9 mouse cellular contexts compared by ENCODE assay signal in the genomic region with DNA sequence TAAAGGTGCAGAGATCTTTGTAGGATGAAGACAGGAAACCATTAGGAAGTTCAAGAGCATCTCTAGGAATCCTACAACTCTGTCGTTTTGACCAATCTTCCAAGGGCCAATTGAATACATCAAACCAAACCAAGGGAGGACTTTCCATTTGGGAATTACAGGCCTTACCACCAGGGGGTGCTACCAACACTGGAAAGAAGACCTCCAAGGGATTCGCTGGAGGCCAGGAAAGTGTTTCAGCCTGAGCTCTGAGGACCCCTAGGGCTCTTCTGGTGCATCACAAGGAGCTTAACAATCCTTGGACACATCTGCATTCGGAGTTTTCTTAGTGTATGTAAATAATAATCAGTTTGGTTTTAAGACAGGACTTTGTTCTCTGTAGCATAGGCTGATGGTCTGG. TPM values are rescaled to one million over a fixed set of nuclear protein-coding genes. Genes with fewer than 3 reads are reported as not detected.
DNase-seq lines count a peak whose midpoint lies in the region; ATAC-seq and TF ChIP-seq lines count a peak whose summit lies in the region.
"Had no signal": no experiment of that assay in that cellular context is flagged by ENCODE, and none has a peak within 500 bp of the region (broad histone marks: within the 10 kb centered on the region; RNA-seq: fewer than 3 reads in every experiment).

No protein-coding gene starts in this region.

- no peak overlapping the region for H3K9ac ChIP-seq in heart, embryonic 11.5 days (ENCODE audit: low read depth, low read length)
- no peak overlapping the region for H3K9ac ChIP-seq in midbrain, postnatal 0 days (replicated peaks; ENCODE audit: low read length, poor library complexity, severe bottlenecking)
- H3K9ac ChIP-seq: embryonic facial prominence, embryonic 13.5 days had no signal

- DNase-seq in heart, adult 18-20 months: peak; percentile 89 to 95
- peak; percentile 97 for DNase-seq in ZHBTc4 (ENCODE audit: low read depth, low spot score)
- peak; percentile 93 for DNase-seq in heart, adult 8-10 months (ENCODE audit: low spot score)
- DNase-seq in left cerebral cortex, adult 11 months (ENCODE audit: low spot score): peak; percentile 86
- peak; percentile 84 for DNase-seq in midbrain, postnatal 0 days (ENCODE audit: low spot score)
- DNase-seq in telencephalon, adult 2 months (ENCODE audit: low read depth, low spot score): peak; percentile 90

- H3K4me3 ChIP-seq in heart, embryonic 11.5 days (ENCODE audit: low read depth, low read length): no peak overlapping the region
- H3K4me3 ChIP-seq in midbrain, postnatal 0 days (ENCODE audit: low read depth, low read length): no peak overlapping the region
- H3K4me3 ChIP-seq: embryonic facial prominence, embryonic 13.5 days had no signal

- ATAC-seq in heart, embryonic 11.5 days (replicated peaks; ENCODE audit: insufficient number of reproducible peaks, low FRiP score, low TSS enrichment): no peak
- peak; percentile 64 for ATAC-seq in common myeloid progenitor, adult 5-6 weeks (replicated peaks; ENCODE audit: low read depth, poor library complexity, severe bottlenecking)
- ATAC-seq in midbrain, postnatal 0 days (ENCODE audit: low FRiP score): no peak

- no peaks in the 10 kb centered on the region for H3K27me3 ChIP-seq in heart, embryonic 11.5 days (ENCODE audit: control insufficient read depth, insufficient read depth, low read length)
- no peaks in the 10 kb centered on the region for H3K27me3 ChIP-seq in midbrain, postnatal 0 days (ENCODE audit: insufficient read depth, low read length)
- H3K27me3 ChIP-seq: embryonic facial prominence, embryonic 13.5 days had no signal

- H3K4me1 ChIP-seq in heart, embryonic 11.5 days (ENCODE audit: control insufficient read depth, insufficient read depth, low read length): peaks cover 5% of the 10 kb centered on the region
- peaks cover 3% of the 10 kb centered on the region; the same call in 1 of the 2 replicates for H3K4me1 ChIP-seq in midbrain, postnatal 0 days (ENCODE audit: insufficient read depth, low read length)

- WGBS in heart, embryonic 11.5 days (ENCODE audit: insufficient replicate concordance): 19% methylated on average over 3 of the region's 3 CpGs
- 28% methylated on average over 3 of the region's 3 CpGs for WGBS in midbrain, postnatal 0 days

- H3K4me2 ChIP-seq in heart, embryonic 11.5 days: no peak overlapping the region
- H3K4me2 ChIP-seq in midbrain, postnatal 0 days (ENCODE audit: low read depth, low read length, poor library complexity, severe bottlenecking): no peak overlapping the region
- H3K4me2 ChIP-seq: embryonic facial prominence, embryonic 13.5 days had no signal

- H3K36me3 ChIP-seq in heart, embryonic 11.5 days (ENCODE audit: control insufficient read depth, insufficient read depth, low read length): no peaks in the 10 kb centered on the region
- H3K36me3 ChIP-seq in midbrain, postnatal 0 days (ENCODE audit: insufficient read depth, low read length): no peaks in the 10 kb centered on the region
- H3K36me3 ChIP-seq: embryonic facial prominence, embryonic 13.5 days had no signal

- TF ChIP-seq CTCF in midbrain, postnatal 0 days (IDR thresholded peaks at IDR 0.05): peak; percentile 87

- H3K9me3 ChIP-seq in heart, embryonic 11.5 days (replicated peaks; ENCODE audit: control insufficient read depth, low read length): no peaks in the 10 kb centered on the region
- no peaks in the 10 kb centered on the region for H3K9me3 ChIP-seq in midbrain, postnatal 0 days (ENCODE audit: low read length)
- H3K9me3 ChIP-seq: embryonic facial prominence, embryonic 13.5 days had no signal

- H3K27ac ChIP-seq in heart, embryonic 11.5 days (ENCODE audit: low read depth, low read length): no peak overlapping the region
- H3K27ac ChIP-seq in midbrain, postnatal 0 days (ENCODE audit: low read depth, low read length): no peak overlapping the region
- H3K27ac ChIP-seq: embryonic facial prominence, embryonic 13.5 days had no signal

RNA-seq across cellular contexts. Expression of gene Nptn, which starts 3.4 kb away (rescaled TPM):
- total RNA-seq in heart, adult 18-20 months (2021): 100 to 1,000 TPM; 113 to 123 TPM
- polyA plus RNA-seq in heart, embryonic 11.5 days (2014; fragmentation: Nextera tagmentation; extraction: Ambion mirVana): 127 and 134 TPM in 2 replicates
- total RNA-seq in common myeloid progenitor, adult 5-6 weeks (2017): 57.7 and 59.4 TPM in 2 replicates
- 100 to 1,000 TPM; 124 to 138 (median 128) TPM for total RNA-seq in heart, adult 8-10 months (2022)
- total RNA-seq in midbrain, postnatal 0 days (2014; rRNA removed): 350 and 362 TPM in 2 replicates
- polyA plus RNA-seq in midbrain, postnatal 0 days (2015; fragmentation: Nextera tagmentation; extraction: Ambion mirVana): 236 and 258 TPM in 2 replicates

RNA-seq across cellular contexts. Expression of gene Cd276, which starts 23.4 kb away (rescaled TPM):
- 1 to 10 TPM; 5.9 to 8.3 TPM for total RNA-seq in heart, adult 18-20 months (2021)
- polyA plus RNA-seq in heart, embryonic 11.5 days (2014; fragmentation: Nextera tagmentation; extraction: Ambion mirVana): 29.1 and 31.2 TPM in 2 replicates
- total RNA-seq in common myeloid progenitor, adult 5-6 weeks (2017): 0.09 TPM in 1 of 2 replicates, not detected in the other
- 10 to 100 TPM in 1 of 4 experiments, 1 to 10 TPM in 3; 7.0 to 11.4 (median 8.2) TPM for total RNA-seq in heart, adult 8-10 months (2022)
- 23.2 and 25.5 TPM in 2 replicates for total RNA-seq in midbrain, postnatal 0 days (2014; rRNA removed)
- 19.3 and 21.5 TPM in 2 replicates for polyA plus RNA-seq in midbrain, postnatal 0 days (2015; fragmentation: Nextera tagmentation; extraction: Ambion mirVana)
